Mouse (Mus musculus) cortical plate, adult 2 months (tissue): ENCODE measurements at regions not wholly inside any gene's neighbourhood (a gene's known extent, or its start where the extent isn't known, plus 50 kb on each side); places are given as distances from the start of the nearest gene placed in this dataset.

ENCODE experiments used
- CTCF ChIP-seq: fragments of 200-500 bp; IDR thresholded peaks from 2 replicates; pipeline ENCODE4 v1.5.1; 2011; ENCODE audit warnings: mild to moderate bottlenecking, control low read depth, low read length; ENCODE audit not compliant: insufficient read depth; ENCODE audit errors: extremely low read depth
- POLR2A ChIP-seq: fragments of 200-500 bp; IDR thresholded peaks from 2 replicates; pipeline ENCODE4 v1.6.1; 2011; ENCODE audit warnings: mild to moderate bottlenecking, low read length, control low read depth; ENCODE audit not compliant: insufficient read depth; ENCODE audit errors: extremely low read depth

- TF ChIP-seq CTCF (no peak), POLR2A (no peak)
Measured at GRCm38 (mm10) chr3:17801479-17801878, 146.7 kb upstream of the Cypt12 start.
